Mouse (Mus musculus) granulocyte monocyte progenitor cell, adult 5-6 weeks (primary cell): Measurements from ENCODE around the gene Rdh13. TPM values are rescaled to one million over a fixed set of nuclear protein-coding genes. Genes with fewer than 3 reads are reported as not detected.
"Not testable (repeated sequence)": the region's sequence is repeated elsewhere in the genome, so short reads cannot be mapped to it uniquely, and the experiment has no call there.

Source experiments
- ATAC-seq: replicated peaks from 2 replicates; pipeline ENCODE4 v1.8.0; 2016; ENCODE audit warnings: mild to moderate bottlenecking, moderate TSS enrichment, inconsistent platforms; ENCODE audit not compliant: poor library complexity, severe bottlenecking
- total RNA-seq, 2 experiments: library from RNA; stranded (forward) in 1 of 2; stranded (reverse) in 1 of 2; fragments of 200-712, 200-1000 nt in 1 of 2; fragments of >200 nt in 1 of 2; fragmentation: Nextera tagmentation in 1 of 2; gene quantifications; 2 replicates each; pipeline ENCODE4 v1.2.3; 2014 to 2017

The Rdh13 gene
- total RNA-seq, 2 experiments from 2014 or later: 11.9 to 12.1 TPM

GRCm38 (mm10) chr7:4440549-4440948 is 4.9 kb downstream of the Rdh13 start:
- no peak for ATAC-seq

- ATAC-seq: no peak
These were observed 7.7 kb downstream of the Rdh13 start for GRCm38 (mm10) chr7:4437721-4438120.

- no peak for ATAC-seq
These were observed 13.4 kb downstream of the Rdh13 start for GRCm38 (mm10) chr7:4432026-4432425.

GRCm38 (mm10) chr7:4431548-4431947 is 13.9 kb downstream of the Rdh13 start:
- peak; percentile 58 for ATAC-seq

- no peak for ATAC-seq
These were observed 15.1 kb downstream of the Rdh13 start for GRCm38 (mm10) chr7:4430246-4430844.

- ATAC-seq: peak; percentile 98
These were observed 18.1 kb downstream of the Rdh13 start for GRCm38 (mm10) chr7:4427161-4427912.

GRCm38 (mm10) chr7:4420230-4420629 is 25.2 kb downstream of the Rdh13 start:
- no peak for ATAC-seq

DNA sequence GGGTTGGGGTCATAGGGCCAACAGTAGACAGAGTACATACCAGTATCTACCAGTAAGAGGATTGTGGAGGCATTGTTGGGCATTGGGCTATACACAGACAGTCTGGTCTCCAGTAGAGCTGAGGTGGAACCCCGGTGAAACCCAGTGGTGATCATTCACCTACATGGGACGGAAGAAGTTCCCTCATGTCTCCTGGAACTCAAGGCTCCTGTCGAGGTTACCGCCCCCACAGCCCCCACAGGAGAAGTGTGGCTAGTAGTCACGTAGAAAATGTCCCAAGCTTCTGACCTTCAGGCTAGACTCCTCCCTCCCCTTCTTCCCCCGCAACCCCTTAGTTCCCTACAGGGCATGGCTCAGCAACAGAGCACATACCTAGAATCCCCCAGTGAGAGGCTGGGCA is 25.8 kb downstream of the Rdh13 start:
- ATAC-seq: no peak

DNA sequence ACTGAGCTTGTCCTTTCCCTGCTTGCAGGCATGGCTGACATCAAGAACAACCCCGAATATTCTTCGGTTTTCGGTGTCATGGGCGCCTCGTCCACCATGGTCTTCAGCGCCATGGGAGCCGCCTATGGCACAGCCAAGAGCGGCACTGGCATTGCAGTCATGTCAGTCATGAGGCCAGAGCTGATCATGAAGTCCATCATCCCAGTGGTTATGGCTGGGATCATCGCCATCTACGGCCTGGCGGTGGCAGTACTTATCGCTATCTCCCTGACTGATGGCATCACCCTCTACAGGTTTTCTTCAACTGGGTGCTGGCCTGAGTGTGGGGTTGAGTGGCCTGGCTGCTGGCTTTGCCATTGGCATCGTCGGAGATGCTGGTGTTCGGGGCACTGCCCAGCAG is 33.0 kb downstream of the Rdh13 start:
- not testable (repeated sequence) for ATAC-seq

DNA sequence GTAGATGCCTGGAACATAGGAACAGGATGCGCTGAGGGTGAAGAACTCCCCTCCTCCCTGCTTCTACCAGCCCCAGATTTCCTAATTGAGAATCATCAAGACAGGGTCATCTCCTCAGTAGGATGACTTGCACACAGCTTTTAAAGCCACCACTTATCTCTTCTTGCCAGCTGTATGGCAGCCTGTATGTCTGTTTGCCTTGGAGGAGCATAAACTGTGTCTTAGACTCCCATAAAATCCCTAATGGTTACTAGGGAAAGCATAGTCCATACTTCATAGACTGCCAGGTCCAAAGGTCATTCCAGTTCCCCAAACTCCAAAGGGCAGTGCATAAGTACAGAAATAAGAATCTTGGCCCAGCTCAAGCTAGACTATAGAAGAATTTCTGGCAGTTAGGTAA is 47.7 kb downstream of the Rdh13 start, which contains the start of gene Gp6:
Gene Gp6 (minus strand): TSS at position 15 of the 400 bp plus-strand sequence.
- ATAC-seq: no peak

Other genes with a start within 250 kb of the Rdh13 start
- not detected in 2 replicates for gene Lilra5, start 207.9 kb downstream of the Rdh13 start, total RNA-seq (2014; fragmentation: Nextera tagmentation)
- gene Lilra5, start 207.9 kb downstream of the Rdh13 start, total RNA-seq (2017): not detected in 2 replicates
- gene Ncr1, start 107.9 kb downstream of the Rdh13 start, total RNA-seq (2014; fragmentation: Nextera tagmentation): not detected in 2 replicates
- gene Ncr1, start 107.9 kb downstream of the Rdh13 start, total RNA-seq (2017): 0.52 TPM in 1 of 2 replicates, not detected in the other
- gene Gp6, start 47.9 kb downstream of the Rdh13 start, total RNA-seq (2014; fragmentation: Nextera tagmentation): not detected in 2 replicates
- gene Gp6, start 47.9 kb downstream of the Rdh13 start, total RNA-seq (2017): not detected in 2 replicates
- gene Eps8l1, start 15.0 kb upstream of the Rdh13 start, total RNA-seq (2014; fragmentation: Nextera tagmentation): 5.0 and 7.7 TPM in 2 replicates
- gene Eps8l1, start 15.0 kb upstream of the Rdh13 start, total RNA-seq (2017): 1.6 and 7.1 TPM in 2 replicates
- gene Ppp1r12c, start 56.0 kb upstream of the Rdh13 start, total RNA-seq (2014; fragmentation: Nextera tagmentation): 92.2 and 131 TPM in 2 replicates
- 99.6 and 109 TPM in 2 replicates for gene Ppp1r12c, start 56.0 kb upstream of the Rdh13 start, total RNA-seq (2017)
- 7.3 and 16.1 TPM in 2 replicates for gene Tnnt1, start 70.7 kb upstream of the Rdh13 start, total RNA-seq (2014; fragmentation: Nextera tagmentation)
- 14.1 and 22.3 TPM in 2 replicates for gene Tnnt1, start 70.7 kb upstream of the Rdh13 start, total RNA-seq (2017)
- gene Tnni3, start 78.6 kb upstream of the Rdh13 start, total RNA-seq (2014; fragmentation: Nextera tagmentation): 17.0 TPM in 1 of 2 replicates, not detected in the other
- 2.7 and 4.1 TPM in 2 replicates for gene Tnni3, start 78.6 kb upstream of the Rdh13 start, total RNA-seq (2017)
- gene Dnaaf3, start 86.8 kb upstream of the Rdh13 start, total RNA-seq (2014; fragmentation: Nextera tagmentation): 0.81 and 2.5 TPM in 2 replicates
- 0.43 and 0.88 TPM in 2 replicates for gene Dnaaf3, start 86.8 kb upstream of the Rdh13 start, total RNA-seq (2017)
- gene Syt5, start 101.9 kb upstream of the Rdh13 start, total RNA-seq (2014; fragmentation: Nextera tagmentation): not detected in 2 replicates
- gene Syt5, start 101.9 kb upstream of the Rdh13 start, total RNA-seq (2017): not detected in 2 replicates
- gene Ptprh, start 158.4 kb upstream of the Rdh13 start, total RNA-seq (2014; fragmentation: Nextera tagmentation): not detected in 2 replicates
- gene Ptprh, start 158.4 kb upstream of the Rdh13 start, total RNA-seq (2017): not detected in 2 replicates
- gene Tmem86b, start 185.8 kb upstream of the Rdh13 start, total RNA-seq (2014; fragmentation: Nextera tagmentation): 24.5 and 28.0 TPM in 2 replicates
- 17.5 and 26.2 TPM in 2 replicates for gene Tmem86b, start 185.8 kb upstream of the Rdh13 start, total RNA-seq (2017)
- gene Ppp6r1, start 213.4 kb upstream of the Rdh13 start, total RNA-seq (2014; fragmentation: Nextera tagmentation): 134 and 148 TPM in 2 replicates
- 142 and 146 TPM in 2 replicates for gene Ppp6r1, start 213.4 kb upstream of the Rdh13 start, total RNA-seq (2017)
- gene Hspbp1, start 239.4 kb upstream of the Rdh13 start, total RNA-seq (2014; fragmentation: Nextera tagmentation): 29.3 and 30.7 TPM in 2 replicates
- 21.9 and 23.7 TPM in 2 replicates for gene Hspbp1, start 239.4 kb upstream of the Rdh13 start, total RNA-seq (2017)
- gene Brsk1, start 245.0 kb upstream of the Rdh13 start, total RNA-seq (2014; fragmentation: Nextera tagmentation): not detected in 2 replicates
- gene Brsk1, start 245.0 kb upstream of the Rdh13 start, total RNA-seq (2017): not detected in 2 replicates